Mouse (Mus musculus): ENCODE measurements around the gene Pip4k2a. TPM values are rescaled to one million over a fixed set of nuclear protein-coding genes. Genes with fewer than 3 reads are reported as not detected.

The Pip4k2a gene
- polyA plus RNA-seq, 1 experiment: 10.4 TPM

GRCm38 (mm10) chr2:18911251-18911934 lies 86.5 kb downstream of the Pip4k2a start:
- Histone ChIP-seq H3ac (ENCODE audit: control insufficient read depth, insufficient read length) (no peak overlapping the region), H3K27me3 (ENCODE audit: control insufficient read depth, insufficient read depth, insufficient read length) (no peaks in the 10 kb centered on the region), H3K4me3 (no peak overlapping the region), H3K79me2 (ENCODE audit: control insufficient read depth, insufficient read depth) (peaks cover 12% of the 10 kb centered on the region), H3K36me3 (ENCODE audit: control insufficient read depth, insufficient read depth) (no peaks in the 10 kb centered on the region), H3K4me2 (ENCODE audit: low read depth) (no peak overlapping the region)
- TF ChIP-seq TCF3 (IDR thresholded peaks at IDR 0.05; ENCODE audit: insufficient read length, low read depth) (no peak), MYOD1 (IDR thresholded peaks at IDR 0.05; ENCODE audit: control insufficient read depth in 1 of 3, insufficient read length in 2 of 3, low read depth in 2 of 3) (no peak), REST (IDR thresholded peaks at IDR 0.05; ENCODE audit: insufficient read depth, insufficient read length) (no peak), CEBPB (IDR thresholded peaks at IDR 0.05; ENCODE audit: insufficient read depth, poor library complexity, severe bottlenecking) (no peak), POLR2A (IDR thresholded peaks at IDR 0.05; ENCODE audit: insufficient read length, low read depth) (no peak), TCF12 (IDR thresholded peaks at IDR 0.05; ENCODE audit: insufficient read depth, poor library complexity, severe bottlenecking) (no peak), E2F4 (IDR thresholded peaks at IDR 0.05; ENCODE audit: insufficient read depth) (no peak), USF1 (IDR thresholded peaks at IDR 0.05; ENCODE audit: low read depth) (no peak), MYOG (IDR thresholded peaks at IDR 0.05; ENCODE audit: control insufficient read depth in 1 of 3, insufficient read depth in 1 of 3, insufficient read length in 2 of 3, low read depth in 2 of 3) (no peak), MAX (IDR thresholded peaks at IDR 0.05; ENCODE audit: low read depth) (no peak), SRF (IDR thresholded peaks at IDR 0.05; ENCODE audit: control insufficient read depth, insufficient read length, low read depth) (no peak), POLR2AphosphoS2 (IDR thresholded peaks at IDR 0.05; ENCODE audit: insufficient read length, low read depth) (no peak)

GRCm38 (mm10) chr2:18910209-18910608 lies 87.7 kb downstream of the Pip4k2a start:
- H3K27me3 ChIP-seq (ENCODE audit: control insufficient read depth, insufficient read depth, insufficient read length): no peaks in the 10 kb centered on the region
- peaks cover under 1% of the 10 kb centered on the region for H3K79me2 ChIP-seq (ENCODE audit: control insufficient read depth, insufficient read depth)
- H3K4me3 ChIP-seq: no peak overlapping the region
- H3ac ChIP-seq (ENCODE audit: control insufficient read depth, insufficient read length): no peak overlapping the region
- H3K4me2 ChIP-seq (ENCODE audit: low read depth): no peak overlapping the region
- no peaks in the 10 kb centered on the region for H3K36me3 ChIP-seq (ENCODE audit: control insufficient read depth, insufficient read depth)
- TF ChIP-seq POLR2AphosphoS2 (IDR thresholded peaks at IDR 0.05; ENCODE audit: insufficient read length, low read depth) (no peak), TCF3 (IDR thresholded peaks at IDR 0.05; ENCODE audit: insufficient read length, low read depth) (no peak), TCF12 (IDR thresholded peaks at IDR 0.05; ENCODE audit: insufficient read depth, poor library complexity, severe bottlenecking) (no peak), REST (IDR thresholded peaks at IDR 0.05; ENCODE audit: insufficient read depth, insufficient read length) (no peak), SRF (IDR thresholded peaks at IDR 0.05; ENCODE audit: control insufficient read depth, insufficient read length, low read depth) (no peak), MYOG (IDR thresholded peaks at IDR 0.05; ENCODE audit: control insufficient read depth in 1 of 3, insufficient read depth in 1 of 3, insufficient read length in 2 of 3, low read depth in 2 of 3) (no peak), POLR2A (IDR thresholded peaks at IDR 0.05; ENCODE audit: insufficient read length, low read depth) (no peak), USF1 (IDR thresholded peaks at IDR 0.05; ENCODE audit: low read depth) (no peak), CEBPB (IDR thresholded peaks at IDR 0.05; ENCODE audit: insufficient read depth, poor library complexity, severe bottlenecking) (no peak), MAX (IDR thresholded peaks at IDR 0.05; ENCODE audit: low read depth) (no peak), E2F4 (IDR thresholded peaks at IDR 0.05; ENCODE audit: insufficient read depth) (no peak)

- Histone ChIP-seq H3K4me2 (ENCODE audit: low read depth) (no peak overlapping the region), H3K27me3 (ENCODE audit: control insufficient read depth, insufficient read depth, insufficient read length) (no peaks in the 10 kb centered on the region), H3K79me2 (ENCODE audit: control insufficient read depth, insufficient read depth) (no peaks in the 10 kb centered on the region), H3K4me3 (no peak overlapping the region), H3ac (ENCODE audit: control insufficient read depth, insufficient read length) (no peak overlapping the region), H3K36me3 (ENCODE audit: control insufficient read depth, insufficient read depth) (peaks cover 3% of the 10 kb centered on the region)
- no peak for TF ChIP-seq POLR2AphosphoS2 (IDR thresholded peaks at IDR 0.05; ENCODE audit: insufficient read length, low read depth)
- no peak for TF ChIP-seq MYOG (IDR thresholded peaks at IDR 0.05; ENCODE audit: control insufficient read depth in 1 of 3, insufficient read depth in 1 of 3, insufficient read length in 2 of 3, low read depth in 2 of 3)
- no peak for TF ChIP-seq TCF12 (IDR thresholded peaks at IDR 0.05; ENCODE audit: insufficient read depth, poor library complexity, severe bottlenecking)
Observed at GRCm38 (mm10) chr2:18909713-18910112, 88.2 kb downstream of the Pip4k2a start.

GRCm38 (mm10) chr2:18907269-18907668 lies 90.7 kb downstream of the Pip4k2a start:
- peaks cover 5% of the 10 kb centered on the region for H3K36me3 ChIP-seq (ENCODE audit: control insufficient read depth, insufficient read depth)
- no peaks in the 10 kb centered on the region for H3K27me3 ChIP-seq (ENCODE audit: control insufficient read depth, insufficient read depth, insufficient read length)
- no peaks in the 10 kb centered on the region for H3K79me2 ChIP-seq (ENCODE audit: control insufficient read depth, insufficient read depth)
- no peak overlapping the region for H3K4me3 ChIP-seq
- TF ChIP-seq TCF3 (IDR thresholded peaks at IDR 0.05; ENCODE audit: insufficient read length, low read depth) (no peak), SRF (IDR thresholded peaks at IDR 0.05; ENCODE audit: control insufficient read depth, insufficient read length, low read depth) (no peak), E2F4 (IDR thresholded peaks at IDR 0.05; ENCODE audit: insufficient read depth) (no peak), TCF12 (IDR thresholded peaks at IDR 0.05; ENCODE audit: insufficient read depth, poor library complexity, severe bottlenecking) (no peak), POLR2A (IDR thresholded peaks at IDR 0.05; ENCODE audit: insufficient read length, low read depth) (no peak), REST (IDR thresholded peaks at IDR 0.05; ENCODE audit: insufficient read depth, insufficient read length) (no peak), USF1 (IDR thresholded peaks at IDR 0.05; ENCODE audit: low read depth) (no peak)
- no peak overlapping the region for H3K4me2 ChIP-seq (ENCODE audit: low read depth)
- H3ac ChIP-seq (ENCODE audit: control insufficient read depth, insufficient read length): no peak overlapping the region

- no peak overlapping the region for H3ac ChIP-seq (ENCODE audit: control insufficient read depth, insufficient read length)
- H3K79me2 ChIP-seq (ENCODE audit: control insufficient read depth, insufficient read depth): no peaks in the 10 kb centered on the region
- no peak overlapping the region for H3K4me2 ChIP-seq (ENCODE audit: low read depth)
- no peak for TF ChIP-seq USF1 (IDR thresholded peaks at IDR 0.05; ENCODE audit: low read depth)
- no peak for TF ChIP-seq TCF3 (IDR thresholded peaks at IDR 0.05; ENCODE audit: insufficient read length, low read depth)
- TF ChIP-seq REST (IDR thresholded peaks at IDR 0.05; ENCODE audit: insufficient read depth, insufficient read length): no peak
- no peak for TF ChIP-seq TCF12 (IDR thresholded peaks at IDR 0.05; ENCODE audit: insufficient read depth, poor library complexity, severe bottlenecking)
- no peak for TF ChIP-seq POLR2A (IDR thresholded peaks at IDR 0.05; ENCODE audit: insufficient read length, low read depth)
- TF ChIP-seq CEBPB (IDR thresholded peaks at IDR 0.05; ENCODE audit: insufficient read depth, poor library complexity, severe bottlenecking): no peak
- no peak for TF ChIP-seq MYOD1 (IDR thresholded peaks at IDR 0.05; ENCODE audit: control insufficient read depth in 1 of 3, insufficient read length in 2 of 3, low read depth in 2 of 3)
- TF ChIP-seq E2F4 (IDR thresholded peaks at IDR 0.05; ENCODE audit: insufficient read depth): no peak
- no peak for TF ChIP-seq SRF (IDR thresholded peaks at IDR 0.05; ENCODE audit: control insufficient read depth, insufficient read length, low read depth)
- TF ChIP-seq MYOG (IDR thresholded peaks at IDR 0.05; ENCODE audit: control insufficient read depth in 1 of 3, insufficient read depth in 1 of 3, insufficient read length in 2 of 3, low read depth in 2 of 3): no peak
- no peak for TF ChIP-seq MAX (IDR thresholded peaks at IDR 0.05; ENCODE audit: low read depth)
- no peak for TF ChIP-seq POLR2AphosphoS2 (IDR thresholded peaks at IDR 0.05; ENCODE audit: insufficient read length, low read depth)
- H3K27me3 ChIP-seq (ENCODE audit: control insufficient read depth, insufficient read depth, insufficient read length): no peaks in the 10 kb centered on the region
- peaks cover 5% of the 10 kb centered on the region for H3K36me3 ChIP-seq (ENCODE audit: control insufficient read depth, insufficient read depth)
- H3K4me3 ChIP-seq: no peak overlapping the region
Observed at GRCm38 (mm10) chr2:18906421-18907084, 91.4 kb downstream of the Pip4k2a start.

Data from myocyte (in vitro differentiated cells).